Mouse (Mus musculus): ENCODE measurements around the gene Sgcd.

GRCm38 (mm10) chr11:46889093-46889492 is 1099.7 kb downstream of the Sgcd start:
- TF ChIP-seq CTCF (IDR thresholded peaks at IDR 0.05; ENCODE audit: low read depth) (no peak), EP300 (IDR thresholded peaks at IDR 0.05; ENCODE audit: low read depth) (no peak)

Measured in heart, postnatal 0 days (tissue).